Mouse (Mus musculus) WW6 (cell line): ENCODE data around the gene Lats2.
A peak's percentile ranks its signal among the peaks of the same experiment; 100 is the strongest.
"Not testable (repeated sequence)": the region's sequence is repeated elsewhere in the genome, so short reads cannot be mapped to it uniquely, and the experiment has no call there.

ENCODE experiments used
- DNase-seq: peaks from one replicate; pipeline ENCODE4 v3.0.0-alpha.2; 2013; ENCODE audit warnings: low read depth, low spot score

Gene Lats2

GRCm38 (mm10) chr14:57695550-57695949, 62.6 kb downstream of the Lats2 start:
- DNase-seq: no peak

- DNase-seq: no peak
These were observed 63.9 kb downstream of the Lats2 start for GRCm38 (mm10) chr14:57694246-57694645.

GRCm38 (mm10) chr14:57692517-57693130, 65.6 kb downstream of the Lats2 start:
- no peak for DNase-seq

DNA sequence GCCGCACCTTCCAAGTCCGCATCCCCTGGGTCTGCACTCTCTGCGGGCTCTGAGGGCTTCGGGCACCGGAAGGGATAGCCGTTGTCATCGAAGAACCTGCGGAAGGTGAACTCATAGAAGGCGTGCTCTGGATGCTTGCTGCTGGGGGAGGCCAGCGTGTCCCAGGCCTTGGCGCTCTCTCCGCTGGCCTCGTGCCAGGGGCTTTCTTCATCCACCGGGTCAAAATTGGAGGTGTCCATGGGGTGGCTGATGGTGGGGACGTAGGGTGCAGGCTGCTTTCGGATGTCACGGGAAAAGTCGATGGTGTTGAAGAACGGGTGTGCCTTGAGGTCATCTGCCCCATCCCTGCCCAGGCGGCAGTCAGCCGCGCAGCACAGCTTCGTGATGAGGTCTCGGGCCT, 66.9 kb downstream of the Lats2 start:
- DNase-seq: no peak

DNA sequence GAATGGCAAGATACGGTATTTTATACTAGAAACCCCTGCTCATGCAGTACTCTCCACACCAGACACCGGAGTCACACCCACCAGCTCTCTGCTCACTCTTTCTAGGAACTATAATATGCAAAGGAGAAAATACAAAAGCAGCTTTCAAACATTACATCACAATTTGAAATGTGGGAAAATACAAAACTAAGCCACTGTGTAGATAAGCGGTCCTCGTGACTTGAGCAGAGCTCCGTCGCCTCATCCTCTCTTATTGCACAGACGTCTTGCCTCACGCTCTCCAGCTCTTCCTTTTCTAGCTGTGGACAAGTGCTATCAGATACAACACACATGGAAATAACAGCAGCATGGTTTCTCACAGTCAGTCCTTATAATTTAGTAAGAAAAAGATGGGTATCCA, 67.5 kb downstream of the Lats2 start:
- no peak for DNase-seq

- not testable (repeated sequence) for DNase-seq
These were observed 70.1 kb downstream of the Lats2 start for GRCm38 (mm10) chr14:57688066-57688465.

GRCm38 (mm10) chr14:57687441-57687840, 70.7 kb downstream of the Lats2 start:
- DNase-seq: no peak

DNA sequence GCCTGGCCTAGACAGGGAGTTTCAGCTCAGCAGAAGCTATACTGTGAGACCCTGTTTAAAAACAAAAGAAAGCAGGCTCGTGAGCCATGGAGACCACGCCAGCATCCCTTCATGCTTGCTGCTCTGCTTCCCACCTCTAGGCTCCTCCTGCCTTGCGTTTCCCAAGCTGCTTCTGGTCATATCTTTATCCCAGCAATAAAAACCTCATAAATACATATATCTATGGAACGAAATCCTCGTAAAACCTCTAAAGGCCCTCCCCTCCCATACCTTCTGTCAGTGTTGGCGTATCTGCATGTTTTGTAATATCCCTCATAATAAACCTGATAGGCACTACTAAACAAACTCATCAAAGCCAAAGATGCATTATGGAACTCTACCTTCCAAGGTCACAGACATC, 71.5 kb downstream of the Lats2 start:
- DNase-seq: no peak

DNA sequence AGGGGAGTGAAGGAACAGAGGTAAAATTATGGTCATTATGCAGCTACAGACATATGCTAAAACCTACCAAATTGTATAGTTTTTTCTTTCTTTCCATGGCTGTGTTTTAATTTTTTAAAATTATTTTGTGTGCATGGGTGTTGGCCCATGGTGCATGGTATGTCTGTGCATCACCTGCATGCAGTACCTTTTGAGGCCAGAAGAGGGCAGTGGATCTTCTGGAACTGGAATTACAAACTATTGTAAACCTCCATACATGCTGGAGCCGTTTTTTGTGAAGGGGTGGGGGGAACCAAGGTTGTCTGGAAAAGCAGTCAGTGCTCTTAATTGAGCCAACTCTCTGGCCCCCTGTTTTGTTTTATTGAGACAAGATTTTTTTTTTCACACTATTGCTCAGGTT, 73.6 kb downstream of the Lats2 start:
- DNase-seq: no peak

DNA sequence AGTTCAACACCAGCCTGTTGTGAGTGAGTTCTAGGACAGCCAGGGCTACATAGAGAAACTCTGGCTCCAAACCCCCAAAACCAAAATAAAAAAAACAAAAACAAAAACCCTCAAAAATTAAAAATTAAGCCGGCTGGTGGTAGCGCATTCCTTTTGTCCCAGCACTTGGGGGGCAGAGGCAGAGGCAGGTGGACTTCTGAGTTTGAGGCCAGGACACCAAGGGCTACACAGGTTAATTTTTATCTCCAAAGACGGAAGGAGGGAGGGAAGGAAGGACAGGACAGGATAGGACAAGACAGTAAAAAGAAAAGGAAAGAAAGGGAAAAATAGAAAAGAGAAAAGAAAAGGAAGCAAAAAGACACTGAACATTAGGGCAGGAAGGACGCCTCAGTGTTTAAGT, 75.4 kb downstream of the Lats2 start:
- DNase-seq: no peak

- DNase-seq: no peak
These were observed 78.1 kb downstream of the Lats2 start for GRCm38 (mm10) chr14:57679958-57680535.

GRCm38 (mm10) chr14:57679523-57679922, 78.7 kb downstream of the Lats2 start:
- no peak for DNase-seq

- no peak for DNase-seq
These were observed 82.7 kb downstream of the Lats2 start for GRCm38 (mm10) chr14:57675481-57675880.

DNA sequence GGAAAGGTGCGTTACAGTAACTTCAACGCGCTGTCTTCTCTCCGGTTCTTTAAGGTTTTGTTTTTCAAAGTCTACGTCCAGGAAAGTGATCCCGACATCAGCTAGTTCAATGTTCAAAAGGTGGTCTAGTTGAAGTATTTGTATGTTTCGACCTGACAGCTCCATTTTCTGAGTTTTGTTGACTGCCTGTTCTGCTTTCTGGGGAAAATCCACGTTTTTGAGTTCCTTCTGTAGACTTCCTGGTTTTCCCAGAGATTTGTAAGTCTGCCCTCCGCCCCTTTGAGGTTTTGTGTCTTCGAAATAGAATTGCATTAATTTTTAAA, 92.6 kb downstream of the Lats2 start:
- DNase-seq: no peak

DNA sequence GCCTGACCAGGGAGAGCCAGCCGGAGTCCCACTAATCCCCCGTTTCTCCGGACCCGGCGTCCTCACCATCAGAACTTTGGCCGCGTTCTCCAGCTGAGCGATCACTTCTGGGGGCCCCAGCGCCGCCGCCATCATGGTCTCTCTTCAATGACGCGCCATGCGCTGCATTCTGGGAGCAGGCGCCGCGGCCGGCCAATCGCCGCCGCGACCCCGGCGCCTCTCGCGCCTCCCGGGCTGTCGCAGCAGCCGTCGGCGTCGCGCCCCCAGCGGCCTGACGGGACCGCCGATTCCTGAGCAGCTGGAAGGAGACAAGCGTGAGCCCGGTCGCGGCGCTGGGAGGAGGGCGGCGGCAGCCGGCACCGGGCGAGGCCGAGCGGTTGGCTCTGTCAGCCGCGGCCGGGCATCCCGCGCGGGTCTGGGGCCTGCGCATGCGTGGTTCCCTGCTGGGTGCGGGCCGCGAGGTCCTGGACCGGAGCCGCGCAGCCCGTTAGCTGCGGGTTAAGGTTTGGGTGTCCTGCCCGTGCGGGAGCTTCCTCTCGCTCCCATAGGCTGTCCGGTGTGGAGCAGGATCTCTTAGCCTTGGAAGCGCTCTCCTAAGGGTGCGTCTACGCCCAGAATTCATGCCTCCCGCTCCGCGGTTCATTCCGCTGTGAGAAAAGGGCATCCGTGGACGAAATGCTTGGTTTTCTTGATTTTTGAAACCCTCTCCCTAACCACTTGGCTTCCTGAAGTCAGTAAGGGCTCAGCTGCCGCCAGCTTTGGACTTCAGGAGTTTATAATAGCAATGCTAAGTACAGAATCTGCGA, 93.2 kb downstream of the Lats2 start, which contains the start of gene Xpo4:
Gene Xpo4, minus strand, starts transcription at position 609 of the 806 bp plus-strand sequence.
- DNase-seq: peak; percentile 53

GRCm38 (mm10) chr14:57664311-57664821, 93.8 kb downstream of the Lats2 start:
- peak; percentile 9 for DNase-seq

DNA sequence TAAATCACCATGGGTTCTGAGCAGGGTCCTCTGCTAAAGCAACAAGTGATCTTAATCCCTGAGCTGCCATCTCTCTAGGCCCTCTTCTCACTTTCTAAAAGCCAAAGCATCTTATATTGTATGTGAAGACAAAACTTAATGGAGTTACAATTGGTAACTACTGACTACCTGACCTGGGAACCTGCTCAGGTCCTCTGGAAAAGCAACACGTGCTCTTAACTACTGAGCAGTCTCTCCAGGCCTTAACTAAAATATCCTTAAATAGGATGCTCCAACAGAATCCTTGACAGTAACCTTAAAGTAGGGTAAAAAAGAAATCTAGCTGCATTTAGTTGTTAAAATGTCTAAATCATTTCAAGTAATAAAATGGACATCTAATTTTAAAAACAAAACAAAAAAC, 94.6 kb downstream of the Lats2 start:
- no peak for DNase-seq

GRCm38 (mm10) chr14:57658301-57658700, 99.9 kb downstream of the Lats2 start:
- DNase-seq: peak; percentile 11

- DNase-seq: no peak
These were observed 100.7 kb downstream of the Lats2 start for GRCm38 (mm10) chr14:57657500-57657899.

DNA sequence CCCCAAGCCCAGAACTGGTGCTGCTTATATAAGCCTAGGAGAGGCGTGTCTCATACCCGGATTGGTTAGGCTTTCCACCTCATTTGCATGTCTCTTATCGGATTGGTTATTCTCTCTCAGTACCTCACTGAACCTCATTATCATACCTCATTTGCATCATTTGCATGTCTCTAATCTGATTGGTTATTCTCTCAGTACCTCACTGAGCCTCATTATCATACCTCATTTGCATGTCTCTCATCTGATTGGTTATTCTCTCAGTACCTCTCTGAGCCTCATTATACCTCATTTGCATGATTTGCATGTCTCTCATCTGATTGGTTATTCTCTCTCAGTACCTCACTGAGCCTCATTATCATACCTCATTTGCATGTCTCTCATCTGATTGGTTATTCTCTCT, 101.7 kb downstream of the Lats2 start:
- DNase-seq: peak; percentile 14

DNA sequence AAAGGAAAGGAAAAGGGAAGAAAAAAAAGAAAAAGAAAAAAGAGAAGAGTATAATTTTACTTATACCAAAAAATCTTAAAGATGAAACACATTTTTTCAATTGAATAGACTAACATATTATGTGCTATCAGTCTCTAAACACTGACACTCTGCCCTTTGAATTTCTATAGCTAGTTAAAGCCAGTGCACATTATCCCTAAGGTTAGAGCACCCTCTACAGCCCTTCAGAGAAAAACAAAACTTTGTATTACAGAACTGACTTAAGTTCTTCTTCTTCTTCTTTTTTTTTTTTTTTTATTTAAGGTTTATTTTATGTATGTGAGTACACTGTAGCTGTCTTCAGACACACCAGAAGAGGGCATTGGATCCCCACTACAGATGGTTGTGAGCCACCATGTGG, 108.7 kb downstream of the Lats2 start:
- DNase-seq: no peak

DNA sequence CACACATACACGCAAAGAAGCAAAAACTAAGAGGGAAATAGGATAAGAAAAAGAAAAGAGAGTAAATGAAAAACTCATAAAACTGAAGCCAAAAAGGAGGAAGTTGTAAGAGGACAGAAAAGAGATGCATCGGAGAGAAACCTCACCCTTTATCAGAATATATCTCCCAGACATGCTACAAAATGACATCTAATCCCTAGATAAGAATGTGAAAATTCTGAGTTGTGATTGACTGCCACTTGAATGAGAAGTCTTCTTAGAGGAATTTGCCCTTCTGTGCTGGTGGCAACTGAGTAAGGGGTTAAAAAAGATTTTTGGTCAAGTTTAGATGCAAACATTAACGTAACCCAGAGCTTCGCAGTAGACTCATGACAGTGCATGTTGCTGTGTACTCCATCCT, 112.0 kb downstream of the Lats2 start:
- DNase-seq: no peak
